Mouse (Mus musculus) lung, embryonic 15.5 days (tissue): ENCODE results near the gene Casp7. TPM values are rescaled to one million over a fixed set of nuclear protein-coding genes. Genes with fewer than 3 reads are reported as not detected.
A peak's percentile ranks its signal among the peaks of the same experiment; 100 is the strongest.

Source experiments
- ATAC-seq: fragments of 200-750 bp; cut with Nextera tagmentation; 2 replicates; pipeline ENCODE4 v1.8.0; 2017; ENCODE audit warnings: moderate number of reproducible peaks, borderline replicate concordance; ENCODE audit not compliant: low FRiP score, low TSS enrichment; ENCODE audit errors: extremely low read depth
- H3K27ac ChIP-seq: fragments of 300-500 bp; sonication (generic); 2 replicates; pipeline ENCODE4 v1.5.1; 2015; ENCODE audit warnings: moderate library complexity, mild to moderate bottlenecking, inconsistent platforms
- H3K27me3 ChIP-seq: fragments of 300-500 bp; sonication (generic); 2 replicates; pipeline ENCODE4 v1.6.1; 2015; ENCODE audit warnings: inconsistent platforms
- H3K36me3 ChIP-seq: fragments of 300-500 bp; sonication (generic); 2 replicates; pipeline ENCODE4 v1.6.1; 2015; ENCODE audit warnings: inconsistent platforms
- H3K4me1 ChIP-seq: fragments of 300-500 bp; sonication (generic); 2 replicates; pipeline ENCODE4 v1.6.1; 2015; ENCODE audit warnings: inconsistent platforms
- H3K4me2 ChIP-seq: fragments of 300-500 bp; sonication (generic); 2 replicates; pipeline ENCODE4 v1.6.1; 2015; ENCODE audit warnings: inconsistent platforms, mild to moderate bottlenecking, moderate library complexity
- H3K4me3 ChIP-seq: fragments of 300-500 bp; sonication (generic); 2 replicates; pipeline ENCODE4 v1.5.1; 2015; ENCODE audit warnings: mild to moderate bottlenecking, inconsistent platforms
- H3K9ac ChIP-seq: fragments of 300-500 bp; sonication (generic); 2 replicates; pipeline ENCODE4 v1.6.1; 2015; ENCODE audit warnings: inconsistent platforms
- H3K9me3 ChIP-seq: fragments of 300-500 bp; sonication (generic); 2 replicates; pipeline ENCODE4 v1.6.1; 2016; ENCODE audit warnings: inconsistent platforms
- WGBS: fragments of 180-500 bp; shearing (Covaris S2); methylation state at CpG from one replicate; pipeline ENCODE4 v1.1.7; 2015; 5-methylcytosine and 5-hydroxymethylcytosine counted together
- polyA plus RNA-seq: library from polyadenylated mRNA; unstranded; fragments of >200 nt; fragmentation: Nextera tagmentation; extraction: Ambion mirVana; gene quantifications from 2 replicates; pipeline ENCODE4 v1.2.1, GENCODE M21; 2015

The Casp7 gene
- polyA plus RNA-seq, 1 experiment from 2014 or later = 34.8 TPM

DNA sequence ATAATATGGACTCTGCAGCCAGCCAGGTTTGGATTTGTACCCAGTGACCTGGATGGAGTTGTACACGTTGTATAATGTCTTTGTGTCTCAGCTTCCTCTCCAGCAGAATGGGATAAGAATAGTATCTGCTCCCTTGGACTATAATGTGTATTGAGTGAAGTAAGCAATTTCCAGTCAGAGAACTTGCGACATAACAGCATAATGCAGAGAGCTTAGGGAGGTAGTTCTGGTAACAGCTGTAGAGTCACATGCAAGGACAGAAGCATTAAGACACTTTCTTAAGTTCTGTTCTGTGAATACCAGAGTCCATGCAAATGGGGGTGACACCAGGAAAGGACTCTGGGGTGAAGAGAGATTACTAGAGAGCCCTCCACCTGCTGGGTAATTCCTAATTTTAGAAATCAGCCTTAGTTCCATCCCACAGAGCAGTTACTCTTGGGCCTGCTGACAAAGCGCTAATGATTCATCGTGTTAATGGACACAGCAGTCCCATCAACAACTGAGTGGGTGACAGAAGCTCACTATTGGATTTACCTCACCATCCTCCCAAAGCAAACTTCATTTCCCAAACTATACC, 9.1 kb upstream of the Casp7 start:
- no peaks in the 10 kb centered on the region for H3K36me3 ChIP-seq
- no peaks in the 10 kb centered on the region for H3K27me3 ChIP-seq
- H3K9me3 ChIP-seq = no peaks in the 10 kb centered on the region
- H3K9ac ChIP-seq = no peak overlapping the region
- H3K4me1 ChIP-seq = 0 out of 2 replicates have a peak, but pooled peaks cover 4% of the 10 kb centered on the region
- no peak for ATAC-seq
- 71% methylated on average over 4 of the region's 4 CpGs for WGBS
- no peak overlapping the region for H3K4me2 ChIP-seq
- no peak overlapping the region for H3K4me3 ChIP-seq
- no peak overlapping the region for H3K27ac ChIP-seq

DNA sequence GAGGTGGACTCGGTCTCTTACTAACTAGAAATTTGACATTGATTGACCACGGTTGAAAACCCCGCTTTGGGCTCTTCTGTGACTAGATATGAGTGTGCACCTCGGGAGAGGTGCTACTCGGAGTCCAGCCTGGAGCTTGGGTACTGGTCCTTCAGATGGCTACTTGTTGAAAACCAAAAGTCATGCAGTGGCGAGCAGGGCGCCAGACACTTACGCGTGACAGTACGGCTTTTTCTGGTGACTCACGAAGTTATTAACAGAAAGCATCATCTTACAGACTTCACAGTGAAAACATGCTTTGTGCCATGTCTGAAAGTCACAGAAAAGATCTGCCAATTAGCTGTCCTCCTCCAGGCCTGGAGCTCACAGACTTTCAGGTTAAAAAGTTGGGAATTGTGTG, 7.8 kb upstream of the Casp7 start:
- Histone ChIP-seq H3K9me3 (no peaks in the 10 kb centered on the region), H3K36me3 (no peaks in the 10 kb centered on the region), H3K4me2 (no peak overlapping the region), H3K9ac (no peak overlapping the region), H3K27ac (no peak overlapping the region), H3K4me1 (0 out of 2 replicates have a peak, but pooled peaks cover 4% of the 10 kb centered on the region), H3K27me3 (no peaks in the 10 kb centered on the region), H3K4me3 (no peak overlapping the region)
- WGBS = 87% methylated on average over 11 of the region's 11 CpGs
- ATAC-seq = no peak

DNA sequence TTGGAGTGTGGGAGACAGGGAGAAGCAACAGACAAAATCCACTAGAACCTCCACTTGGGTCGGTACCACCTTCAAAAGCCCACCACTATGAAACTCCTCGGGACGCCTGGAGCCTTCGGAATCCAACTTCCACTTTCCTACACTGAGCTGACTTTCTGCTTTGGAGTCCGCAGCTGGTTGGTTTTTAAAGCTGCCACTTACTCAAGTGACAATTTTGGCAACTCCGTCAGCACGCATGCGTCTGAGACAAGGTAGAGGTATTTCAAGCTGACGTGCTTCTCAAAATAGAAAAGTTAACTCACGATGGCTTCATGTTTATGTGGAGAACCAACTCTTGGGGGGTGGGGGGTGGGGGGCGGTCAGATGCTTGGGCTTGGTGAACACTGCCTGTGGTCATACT, 7.0 kb upstream of the Casp7 start, which contains the start of gene Nrap:
TSS of gene Nrap (minus strand) at position 159 of the 400 bp plus-strand sequence.
- 0 out of 2 replicates have a peak, but pooled peaks cover 4% of the 10 kb centered on the region for H3K4me1 ChIP-seq
- WGBS = 69% methylated on average over 11 of the region's 11 CpGs
- no peaks in the 10 kb centered on the region for H3K36me3 ChIP-seq
- no peak within 1 kb of the TSS for H3K4me2 ChIP-seq
- no peak for ATAC-seq
- no peaks in the 10 kb centered on the region for H3K9me3 ChIP-seq
- H3K27ac ChIP-seq = no peak within 1 kb of the TSS
- H3K27me3 ChIP-seq = 0 out of 2 replicates have a peak, but pooled peaks cover 3% of the 10 kb centered on the region
- no peak within 1 kb of the TSS for H3K4me3 ChIP-seq
- no peak within 1 kb of the TSS for H3K9ac ChIP-seq

DNA sequence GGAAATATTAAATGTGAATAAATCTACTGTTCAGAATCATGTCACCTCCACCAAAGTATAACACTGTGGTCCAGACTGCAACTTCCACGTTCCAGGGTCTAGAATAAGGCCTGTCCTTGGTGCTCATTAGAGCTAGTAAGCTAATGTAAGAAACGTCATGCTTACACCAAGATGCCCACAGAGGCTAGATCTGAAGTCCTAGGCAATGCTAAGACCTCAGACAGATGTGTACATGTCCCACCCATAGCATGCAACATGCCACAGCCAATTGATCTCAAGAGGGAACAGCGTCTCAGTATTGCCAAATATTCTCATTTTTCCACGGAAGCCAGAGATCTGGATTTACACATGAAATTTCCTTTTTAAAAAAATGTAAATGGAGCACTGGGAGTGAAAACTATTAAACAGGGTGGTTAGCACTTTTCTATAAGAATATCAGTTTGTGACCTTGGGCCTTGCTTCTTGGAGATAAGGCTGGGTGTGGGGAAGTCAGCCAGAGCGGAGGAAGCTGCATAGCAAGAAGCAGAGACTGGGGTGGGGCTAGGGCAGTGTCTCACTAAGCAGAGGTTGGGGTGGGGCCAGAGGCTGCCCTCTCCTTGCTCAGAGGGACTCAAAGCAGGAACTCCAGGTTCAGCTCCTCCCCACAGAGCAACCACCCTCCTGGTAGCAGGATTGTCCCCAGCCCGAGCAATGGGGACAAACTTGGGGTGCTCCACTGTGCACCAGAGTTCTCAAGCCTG, 5.5 kb upstream of the Casp7 start:
- Histone ChIP-seq H3K4me3 (no peak overlapping the region), H3K27me3 (peaks cover 16% of the 10 kb centered on the region; the same call in 1 of the 2 replicates), H3K27ac (no peak overlapping the region), H3K36me3 (no peaks in the 10 kb centered on the region), H3K4me2 (no peak overlapping the region), H3K9me3 (no peaks in the 10 kb centered on the region), H3K4me1 (peaks cover 8% of the 10 kb centered on the region; the same call in 1 of the 2 replicates), H3K9ac (no peak overlapping the region)
- ATAC-seq = peak; percentile 33; the same call in 1 of the 2 replicates
- WGBS = 69% methylated on average over 6 of the region's 6 CpGs

DNA sequence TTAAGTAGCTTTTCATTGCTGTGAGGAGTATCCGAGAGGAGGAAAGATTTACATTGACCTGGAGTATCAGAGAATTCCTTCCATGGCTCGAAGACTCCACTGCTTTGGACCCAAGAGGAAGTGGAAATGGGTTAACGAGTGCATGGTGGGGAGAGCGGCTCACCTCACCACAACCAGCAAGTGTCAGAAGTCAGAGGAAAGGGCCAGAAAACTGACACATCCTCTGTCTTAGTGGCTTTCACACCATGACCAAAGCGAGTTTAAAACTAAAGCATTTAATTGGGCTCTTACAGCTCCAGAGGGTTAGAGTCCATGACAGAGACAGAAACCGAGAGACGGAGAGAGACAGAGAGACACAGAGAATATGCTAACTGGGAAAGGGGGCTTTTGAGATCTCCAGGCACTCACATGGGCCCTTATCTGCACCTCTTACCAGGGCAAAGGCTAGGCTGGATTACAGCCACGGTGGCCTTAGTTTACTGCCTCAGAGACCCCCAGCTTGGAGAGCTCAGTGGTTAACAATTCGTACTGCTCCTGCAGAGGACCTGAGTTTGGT, 3.5 kb upstream of the Casp7 start:
- no peaks in the 10 kb centered on the region for H3K9me3 ChIP-seq
- H3K4me3 ChIP-seq = no peak overlapping the region
- no peak for ATAC-seq
- WGBS = 71% methylated on average over 9 of the region's 9 CpGs
- no peaks in the 10 kb centered on the region for H3K36me3 ChIP-seq
- H3K27me3 ChIP-seq = peaks cover 16% of the 10 kb centered on the region; the same call in 1 of the 2 replicates
- H3K27ac ChIP-seq = no peak overlapping the region
- peaks cover 18% of the 10 kb centered on the region for H3K4me1 ChIP-seq
- H3K4me2 ChIP-seq = no peak overlapping the region
- no peak overlapping the region for H3K9ac ChIP-seq

DNA sequence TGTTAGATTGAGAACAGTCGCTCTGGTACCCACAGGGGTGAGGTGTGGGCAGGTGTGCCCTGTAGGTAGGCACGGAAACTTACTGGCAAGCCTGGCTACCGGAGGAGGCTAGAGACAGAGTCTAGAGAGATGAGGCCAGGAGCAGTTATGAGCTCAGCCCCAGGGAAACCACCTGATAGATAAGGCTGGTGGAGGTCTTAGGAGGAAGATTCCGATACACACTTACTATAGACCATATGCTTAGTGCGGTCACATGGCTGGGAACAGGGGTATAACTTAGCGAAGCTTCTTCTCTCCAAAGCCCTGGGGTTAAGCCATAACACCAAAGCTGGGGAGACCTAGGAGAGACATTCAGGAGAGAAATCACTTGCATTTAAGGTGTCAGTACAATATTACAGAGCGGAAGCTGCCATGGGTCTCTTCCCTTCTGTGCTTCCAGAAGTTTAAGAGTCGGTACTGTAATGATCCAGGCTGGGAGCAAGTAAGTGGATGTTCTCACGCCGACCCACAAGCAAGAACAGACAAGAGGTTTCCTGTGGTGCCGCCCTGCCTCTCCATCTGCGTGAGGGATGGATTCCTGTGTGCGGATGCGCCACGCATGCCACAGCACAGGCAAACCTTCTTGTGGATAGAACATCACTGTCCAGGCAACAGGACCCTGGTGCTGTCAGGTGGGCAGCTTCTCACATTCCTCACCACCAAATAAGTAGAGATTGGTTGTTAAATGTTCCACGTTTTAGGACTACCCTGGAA, 1.6 kb upstream of the Casp7 start:
- Histone ChIP-seq H3K4me3 (no peak overlapping the region), H3K9me3 (no peaks in the 10 kb centered on the region), H3K27me3 (peaks cover 16% of the 10 kb centered on the region; the same call in 1 of the 2 replicates), H3K4me2 (no peak overlapping the region), H3K27ac (no peak overlapping the region), H3K36me3 (no peaks in the 10 kb centered on the region), H3K9ac (no peak overlapping the region), H3K4me1 (peaks cover 27% of the 10 kb centered on the region)
- ATAC-seq = no peak
- WGBS = 81% methylated on average over 16 of the region's 16 CpGs

DNA sequence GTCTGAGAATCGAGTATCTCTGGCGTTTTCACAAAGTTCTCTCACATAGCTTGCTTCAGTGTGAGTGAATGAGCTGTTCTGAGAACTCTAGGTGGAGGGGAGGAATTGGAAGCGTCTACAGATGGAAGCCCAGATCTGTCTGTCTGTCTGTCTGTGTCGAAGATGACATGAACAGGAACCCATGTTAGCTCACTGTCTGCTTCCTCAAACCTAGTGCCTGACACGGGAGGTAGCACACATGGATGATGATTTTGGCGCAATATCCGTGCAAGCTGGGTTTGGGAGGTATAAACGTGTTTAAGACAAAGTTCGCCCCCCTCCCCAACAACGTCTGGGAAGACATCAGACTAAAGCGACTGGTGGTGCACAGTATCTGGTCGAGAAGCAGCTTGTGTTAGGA, 702 bp upstream of the Casp7 start:
- Histone ChIP-seq H3K36me3 (no peaks in the 10 kb centered on the region), H3K27ac (no peak overlapping the region; the same call in 1 of the 2 replicates), H3K4me2 (peak overlapping the region; percentile 90), H3K9me3 (no peaks in the 10 kb centered on the region), H3K9ac (peak overlapping the region; percentile 75), H3K4me3 (peak overlapping the region; percentile 69), H3K4me1 (peaks cover 30% of the 10 kb centered on the region), H3K27me3 (peaks cover 16% of the 10 kb centered on the region; the same call in 1 of the 2 replicates)
- 28% methylated on average over 12 of the region's 12 CpGs for WGBS
- ATAC-seq = no peak

DNA sequence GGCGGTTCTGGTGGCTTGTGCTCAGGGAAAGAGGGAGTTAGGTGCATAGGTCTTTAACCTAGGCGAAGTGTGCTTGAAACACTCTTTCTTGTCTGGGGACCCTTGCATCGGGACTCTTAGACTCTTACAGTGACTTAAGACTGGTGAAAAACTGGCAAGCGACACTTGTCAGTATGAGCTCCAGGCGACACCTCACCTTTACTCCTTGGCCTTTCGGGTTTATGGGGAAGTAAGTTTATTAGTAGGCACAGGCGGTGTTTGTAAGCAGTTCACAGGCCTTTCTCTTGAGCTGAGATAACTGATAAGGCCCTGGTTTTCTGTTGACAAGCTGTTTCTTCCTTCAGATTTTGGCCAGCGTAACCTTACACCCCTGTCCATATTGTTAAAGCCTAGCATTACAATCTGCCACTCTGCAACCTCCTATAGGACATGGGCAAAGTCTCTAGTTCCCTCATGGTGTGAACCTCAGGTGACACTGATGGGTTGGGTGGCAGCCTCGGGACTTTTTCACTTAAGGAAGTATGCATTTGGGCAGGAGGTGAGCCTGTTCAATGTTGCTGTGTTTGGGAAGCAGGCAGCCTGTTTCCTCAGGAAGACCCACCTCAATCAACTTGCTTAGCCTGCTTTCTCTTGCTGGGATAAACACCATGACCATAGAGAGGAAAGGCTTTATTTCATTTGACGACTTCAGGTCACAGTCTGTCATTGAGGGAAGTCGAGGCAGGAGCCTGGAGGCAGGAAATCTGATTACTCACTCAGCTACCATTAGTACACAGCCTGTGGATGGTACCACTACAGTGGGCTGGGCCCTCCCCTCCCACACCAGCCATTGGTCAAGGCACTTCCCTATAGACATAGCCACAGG, 966 bp downstream of the Casp7 start:
- Histone ChIP-seq H3K4me1 (peaks cover 26% of the 10 kb centered on the region), H3K27ac (peak overlapping the region; percentile 92), H3K9ac (peak overlapping the region; percentile 75), H3K36me3 (no peaks in the 10 kb centered on the region), H3K9me3 (no peaks in the 10 kb centered on the region), H3K4me2 (peak overlapping the region; percentile 90), H3K4me3 (peak overlapping the region; percentile 69), H3K27me3 (peaks cover 16% of the 10 kb centered on the region; the same call in 1 of the 2 replicates)
- no peak for ATAC-seq
- WGBS = 40% methylated on average over 11 of the region's 11 CpGs

DNA sequence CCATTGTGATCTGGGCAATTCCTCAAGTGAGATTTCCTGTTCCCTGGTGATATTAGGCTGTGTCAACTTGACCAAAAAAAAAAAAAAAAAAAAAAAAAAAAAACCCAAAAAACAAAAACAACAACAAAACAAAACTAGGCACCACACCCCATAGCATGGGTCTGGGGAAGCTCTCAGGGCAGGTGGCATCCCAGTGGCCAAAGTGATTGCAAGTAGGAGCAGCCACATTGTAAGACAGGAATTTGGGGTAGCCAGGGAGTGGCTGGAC, 1.5 kb downstream of the Casp7 start:
- Histone ChIP-seq H3K4me3 (no peak overlapping the region), H3K36me3 (no peaks in the 10 kb centered on the region), H3K4me1 (peaks cover 26% of the 10 kb centered on the region), H3K9ac (no peak overlapping the region), H3K9me3 (no peaks in the 10 kb centered on the region), H3K27me3 (peaks cover 16% of the 10 kb centered on the region; the same call in 1 of the 2 replicates), H3K4me2 (peak overlapping the region; percentile 90), H3K27ac (peak overlapping the region; percentile 92; the same call in 1 of the 2 replicates)
- ATAC-seq = no peak

DNA sequence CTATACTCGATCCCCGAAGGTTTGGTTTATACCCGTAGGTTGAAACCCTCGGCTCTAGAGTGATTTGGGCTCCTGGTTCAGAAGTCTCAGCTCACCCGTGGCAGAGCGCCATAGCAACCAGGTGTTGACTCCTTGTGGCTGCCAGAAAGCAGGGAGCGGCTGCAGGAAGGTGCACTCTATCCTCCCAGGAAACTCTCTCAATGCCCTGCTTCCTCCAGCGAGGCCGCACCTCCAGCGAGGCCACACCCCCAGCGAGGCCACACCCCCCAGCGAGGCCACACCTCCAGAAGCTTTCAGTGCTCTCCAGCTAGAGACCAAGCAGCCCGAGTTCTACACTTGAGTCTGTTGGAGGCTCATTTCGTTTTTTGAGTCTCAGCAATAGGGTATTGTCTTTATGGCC, 3.3 kb downstream of the Casp7 start:
- H3K36me3 ChIP-seq = peaks cover 8% of the 10 kb centered on the region; the same call in 1 of the 2 replicates
- H3K27me3 ChIP-seq = peaks cover 10% of the 10 kb centered on the region; the same call in 1 of the 2 replicates
- no peak overlapping the region for H3K4me2 ChIP-seq
- no peak overlapping the region for H3K9ac ChIP-seq
- peaks cover 26% of the 10 kb centered on the region for H3K4me1 ChIP-seq
- WGBS = 36% methylated on average over 14 of the region's 14 CpGs
- no peak overlapping the region for H3K4me3 ChIP-seq
- H3K27ac ChIP-seq = no peak overlapping the region
- H3K9me3 ChIP-seq = no peaks in the 10 kb centered on the region
- ATAC-seq = 0 out of 2 replicates have a peak, but pooled peaks have one; percentile 9

DNA sequence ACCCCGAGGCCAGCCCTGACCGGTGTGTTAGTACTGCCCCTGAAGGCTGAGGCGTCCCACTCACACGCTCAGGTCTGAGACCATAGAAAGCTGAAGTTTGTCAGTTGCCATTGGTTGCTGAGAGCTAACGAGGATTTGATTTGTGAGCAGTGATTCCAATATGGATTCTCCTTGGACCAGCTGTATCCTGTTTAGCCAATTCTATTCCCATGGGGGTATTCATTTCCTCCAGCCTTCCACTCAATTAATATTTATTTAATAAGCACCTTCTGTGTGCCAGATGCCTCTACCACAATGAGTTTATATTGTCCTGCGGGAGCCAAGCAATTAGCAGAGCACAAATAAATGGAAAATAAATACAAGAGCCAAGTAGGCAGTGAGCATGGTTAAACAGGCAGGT, 4.9 kb downstream of the Casp7 start:
- 71% methylated on average over 6 of the region's 6 CpGs for WGBS
- ATAC-seq = no peak
- H3K4me1 ChIP-seq = peaks cover 22% of the 10 kb centered on the region

More for the DNA sequence above, 4.9 kb downstream of the Casp7 start:
- Histone ChIP-seq H3K27ac (no peak overlapping the region), H3K36me3 (peaks cover 9% of the 10 kb centered on the region; the same call in 1 of the 2 replicates), H3K4me2 (no peak overlapping the region), H3K9me3 (no peaks in the 10 kb centered on the region), H3K27me3 (no peaks in the 10 kb centered on the region), H3K9ac (no peak overlapping the region), H3K4me3 (no peak overlapping the region)
